ENCODE assay signal across 9 mouse cellular contexts in the genomic region with DNA sequence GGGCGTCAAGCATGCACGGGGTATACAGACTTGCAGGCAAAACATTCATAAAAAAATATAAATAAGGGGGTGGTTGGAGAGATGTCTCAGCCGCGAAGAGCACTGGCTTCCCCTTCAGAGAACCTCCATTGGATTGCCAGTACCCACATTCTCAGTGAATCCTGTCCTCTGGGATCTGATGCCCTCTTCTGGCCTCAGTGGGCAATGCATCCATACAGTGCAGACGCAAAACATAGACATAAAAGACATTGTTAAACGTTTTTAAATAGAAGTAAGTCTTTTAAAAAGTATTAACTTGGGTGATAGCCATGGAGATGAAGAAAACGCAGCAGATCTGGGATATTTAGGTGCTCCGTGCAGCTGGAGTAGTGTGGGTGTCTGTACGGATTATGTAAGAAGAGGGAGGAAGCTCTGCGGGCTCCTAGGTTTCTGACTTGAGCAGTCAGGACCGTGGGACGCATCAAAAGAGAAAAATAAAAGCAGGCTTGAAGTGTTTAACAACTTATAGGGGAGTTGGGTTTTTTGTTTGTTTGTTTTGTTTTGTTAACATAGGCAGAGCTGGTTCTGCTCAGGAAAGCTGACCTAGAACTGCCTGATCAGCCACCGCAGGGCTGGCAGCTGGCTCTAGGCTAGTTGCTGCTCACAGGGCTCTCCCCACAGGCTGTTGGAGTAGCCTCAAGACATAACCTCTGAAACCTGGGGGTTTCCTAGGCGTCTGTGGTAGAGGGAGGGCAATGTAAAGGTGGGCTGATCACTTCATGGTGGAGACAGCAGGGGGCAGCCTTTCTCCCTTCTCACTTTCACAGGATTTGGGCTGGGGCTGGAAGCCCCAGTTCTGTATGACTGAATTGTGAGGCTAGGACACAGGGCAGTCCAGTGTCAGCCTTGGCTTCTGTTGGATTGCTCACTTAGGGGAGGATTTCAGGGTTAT. TPM values are rescaled to one million over a fixed set of nuclear protein-coding genes. Genes with fewer than 3 reads are reported as not detected.
A peak's percentile ranks its signal among the peaks of the same experiment; 100 is the strongest.
DNase-seq lines count a peak whose midpoint lies in the region; ATAC-seq and TF ChIP-seq lines count a peak whose summit lies in the region.
"Had no signal": no experiment of that assay in that cellular context is flagged by ENCODE, and none has a peak within 500 bp of the region (broad histone marks: within the 10 kb centered on the region; RNA-seq: fewer than 3 reads in every experiment).

No protein-coding gene starts in this region.

- H3K9ac ChIP-seq in liver, embryonic 14.5 days (replicated peaks) = no peak overlapping the region
- H3K9ac ChIP-seq: stomach, embryonic 15.5 days had no signal

- H3K4me3 ChIP-seq in gastrocnemius, adult 2 months = peak overlapping the region; percentile 1; the same call in 1 of the 2 replicates
- no peak overlapping the region for H3K4me3 ChIP-seq in liver, embryonic 14.5 days (ENCODE audit: insufficient read depth in 1 of 2, low read depth in 2 of 2, low read length in 2 of 2)
- H3K4me3 ChIP-seq: stomach, embryonic 15.5 days had no signal

- no peak for ATAC-seq in liver, embryonic 14.5 days (ENCODE audit: insufficient read depth)

- H3K27me3 ChIP-seq in liver, embryonic 14.5 days (ENCODE audit: control insufficient read depth, insufficient read depth, low read length) = no peaks in the 10 kb centered on the region
- H3K27me3 ChIP-seq: stomach, embryonic 15.5 days had no signal

- TF ChIP-seq CTCF in gastrocnemius, adult 2 months (IDR thresholded peaks at IDR 0.05) = peak; percentile 66
- peak; percentile 61 for TF ChIP-seq CTCF in liver, embryonic 14.5 days (IDR thresholded peaks at IDR 0.05; ENCODE audit: low read depth)

- 33% methylated on average over 14 of the region's 14 CpGs for WGBS in liver, embryonic 14.5 days (ENCODE audit: insufficient replicate concordance)

- H3K9me3 ChIP-seq in liver, embryonic 14.5 days (ENCODE audit: control insufficient read depth, low read length) = no peaks in the 10 kb centered on the region
- H3K9me3 ChIP-seq: stomach, embryonic 15.5 days had no signal

- H3K4me2 ChIP-seq in liver, embryonic 14.5 days (ENCODE audit: low read depth) = no peak overlapping the region; the same call in 1 of the 2 replicates
- H3K4me2 ChIP-seq: stomach, embryonic 15.5 days had no signal

- TF ChIP-seq EP300 in liver, embryonic 14.5 days (IDR thresholded peaks at IDR 0.05; ENCODE audit: low read depth) = no peak

- H3K27ac ChIP-seq in gastrocnemius, adult 2 months = no peak overlapping the region
- H3K27ac ChIP-seq in liver, embryonic 14.5 days = no peak overlapping the region
- H3K27ac ChIP-seq: stomach, embryonic 15.5 days had no signal

- H3K4me1 ChIP-seq in liver, embryonic 14.5 days (replicated peaks; ENCODE audit: control insufficient read depth in 2 of 2, insufficient read depth in 2 of 2, low read length in 1 of 2) = peaks cover 3 to 9% of the 10 kb centered on the region in 2 experiments; a peak in 3 of 4 replicates

- intact Hi-C loops in gastrocnemius, adult 2 months (cut with DNase I) = loop anchor here (5.0 kb wide), 1 partner anchor 104 kb away; no protein-coding TSS in a partner anchor

- DNase-seq in gastrocnemius, adult 2 months = no peak
- DNase-seq in gastrocnemius, postnatal 25 days = no peak
- DNase-seq in 416B (ENCODE audit: low read depth) = peak; percentile 56
- peak; percentile 77 for DNase-seq in ZHBTc4 (ENCODE audit: low read depth, low spot score)
- DNase-seq in liver, embryonic 14.5 days (ENCODE audit: low read depth in 3 of 3, low spot score in 3 of 3) = no peak
- no peak for DNase-seq in ovary, postnatal 36 days (ENCODE audit: low spot score)
- DNase-seq in testis, postnatal 14 days (ENCODE audit: low spot score) = no peak
- DNase-seq in ovary, postnatal 10 days (ENCODE audit: low spot score) = no peak

- no peaks in the 10 kb centered on the region for H3K36me3 ChIP-seq in liver, embryonic 14.5 days (replicated peaks; ENCODE audit: control insufficient read depth, insufficient read depth, low read depth)
- H3K36me3 ChIP-seq: stomach, embryonic 15.5 days had no signal

RNA-seq across cellular contexts. Expression of gene Dpy19l3, which starts 2.5 kb away (rescaled TPM):
- total RNA-seq in gastrocnemius, adult 2 months (2021) = 1 to 10 TPM; 5.8 to 7.1 TPM
- total RNA-seq in gastrocnemius, postnatal 25 days (2021) = 1 to 10 TPM; 5.0 TPM
- polyA plus RNA-seq in liver, embryonic 14.5 days (2012; rRNA removed) = 1.3 and 2.1 TPM in 2 replicates
- polyA plus RNA-seq in liver, embryonic 14.5 days (2014; fragmentation: Nextera tagmentation; extraction: Ambion mirVana) = 6.4 and 7.3 TPM in 2 replicates

RNA-seq across cellular contexts. Expression of gene Zfp507, which starts 46.0 kb away (rescaled TPM):
- 10 to 100 TPM; 17.9 to 18.5 TPM for total RNA-seq in gastrocnemius, adult 2 months (2021)
- 10 to 100 TPM; 13.8 to 15.4 TPM for total RNA-seq in gastrocnemius, postnatal 25 days (2021)
- 2.8 and 3.9 TPM in 2 replicates for polyA plus RNA-seq in liver, embryonic 14.5 days (2012; rRNA removed)
- polyA plus RNA-seq in liver, embryonic 14.5 days (2014; fragmentation: Nextera tagmentation; extraction: Ambion mirVana) = 2.0 and 2.6 TPM in 2 replicates

Comparison
In these comparisons a context has a peak if more than half of its experiments do, and no peak if none do; other contexts are left out.
1. DNase-seq: peak in 416B (single experiment) and ZHBTc4 (single experiment); none in gastrocnemius, adult 2 months (single experiment), gastrocnemius, postnatal 25 days (single experiment), liver, embryonic 14.5 days (0 of 3), ovary, postnatal 36 days (single experiment), testis, postnatal 14 days (single experiment) and ovary, postnatal 10 days (single experiment).